Mouse (Mus musculus): ENCODE measurements around the gene Flot2. TPM values are rescaled to one million over a fixed set of nuclear protein-coding genes. Genes with fewer than 3 reads are reported as not detected.

Flot2 gene
- total and polyA plus RNA-seq, 2 experiments from 2014 or later: 77.9 to 95.0 TPM

DNA sequence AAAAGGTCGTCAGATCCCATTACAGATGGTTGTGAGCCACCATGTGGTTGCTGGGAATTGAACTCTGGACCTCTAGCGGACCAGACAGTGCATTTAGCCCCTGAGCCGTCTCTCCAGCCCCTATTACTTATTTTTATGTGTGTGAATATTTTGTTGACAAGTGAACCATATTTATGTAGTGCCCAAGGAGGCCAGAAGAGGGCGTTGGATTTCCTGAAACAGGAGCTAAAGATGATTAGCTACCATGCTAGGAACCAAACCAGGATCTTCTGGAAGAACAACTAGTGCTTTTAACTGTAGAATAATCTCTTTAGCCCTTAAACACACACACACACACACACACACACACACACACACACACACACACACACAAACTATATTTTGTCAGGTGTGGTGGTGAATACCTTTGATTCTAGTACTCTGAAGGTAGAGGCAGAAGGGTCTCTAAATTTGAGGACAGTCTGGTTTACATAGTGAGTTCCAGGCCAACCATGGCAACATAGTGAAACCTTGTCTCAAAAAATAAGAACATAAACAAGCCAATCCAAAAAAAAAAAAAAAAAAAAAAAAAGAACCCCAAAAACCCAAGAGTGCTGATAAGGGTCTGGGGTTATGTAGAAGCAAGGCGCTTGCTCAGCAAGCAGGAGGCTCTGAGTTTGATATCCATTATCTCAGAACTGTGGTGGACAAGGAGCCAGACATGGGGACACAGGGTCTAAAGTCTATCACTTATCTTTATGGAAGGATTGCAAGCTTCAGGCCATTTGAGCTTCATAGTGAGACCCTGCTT is 65.4 kb downstream of the Flot2 start:
- H3K4me3 ChIP-seq (ENCODE audit: low read depth, low read length): no peak overlapping the region
- H3K4me1 ChIP-seq (ENCODE audit: control insufficient read depth, insufficient read depth): peaks cover 13% of the 10 kb centered on the region; the same call in 1 of the 2 replicates
- DNase-seq (ENCODE audit: low spot score) (no peak), ATAC-seq (ENCODE audit: insufficient read depth, low read depth) (no peak)
- 71% methylated on average over 5 of the region's 5 CpGs for whole genome bisulfite sequencing
- no peak overlapping the region for H3K27ac ChIP-seq (ENCODE audit: low read depth)
- TF ChIP-seq EP300 (IDR thresholded peaks at IDR 0.05; ENCODE audit: low read depth) (no peak), CTCF (IDR thresholded peaks at IDR 0.05; ENCODE audit: low read depth) (peak; percentile 10)
- H3K36me3 ChIP-seq (replicated peaks; ENCODE audit: control insufficient read depth, insufficient read depth, low read length): peaks cover 9% of the 10 kb centered on the region; the same call in 1 of the 2 replicates
- no peaks in the 10 kb centered on the region for H3K9me3 ChIP-seq (replicated peaks; ENCODE audit: control insufficient read depth, low read length)
- no peak overlapping the region for H3K4me2 ChIP-seq (ENCODE audit: low read depth, low read length)
- no peaks in the 10 kb centered on the region for H3K27me3 ChIP-seq (ENCODE audit: control insufficient read depth, insufficient read depth, low read length)
- no peak overlapping the region for H3K9ac ChIP-seq (replicated peaks; ENCODE audit: low read depth, low read length)

DNA sequence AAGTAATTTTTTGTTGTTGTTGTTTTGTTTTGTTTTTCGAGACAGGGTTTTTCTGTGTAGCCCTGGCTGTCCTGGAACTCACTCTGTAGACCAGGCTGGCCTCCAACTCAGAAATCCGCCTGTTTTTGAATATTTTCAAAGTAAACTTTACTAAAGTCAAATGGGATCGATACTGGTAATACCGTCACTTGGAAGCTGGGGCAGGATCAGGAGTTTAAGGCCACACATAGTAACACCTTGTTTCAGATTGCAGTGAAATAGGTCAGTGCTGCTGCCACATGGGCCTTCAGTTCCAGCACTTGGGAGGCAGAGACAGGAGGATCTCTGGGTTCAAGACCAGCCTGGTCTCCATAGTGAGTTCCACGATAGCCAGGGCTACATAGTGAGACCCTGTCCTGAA is 66.8 kb downstream of the Flot2 start:
- Histone ChIP-seq H3K4me2 (ENCODE audit: low read depth, low read length) (no peak overlapping the region), H3K36me3 (replicated peaks; ENCODE audit: control insufficient read depth, insufficient read depth, low read length) (peaks cover 9% of the 10 kb centered on the region; the same call in 1 of the 2 replicates), H3K4me1 (ENCODE audit: control insufficient read depth, insufficient read depth) (peaks cover 11% of the 10 kb centered on the region; the same call in 1 of the 2 replicates), H3K9ac (replicated peaks; ENCODE audit: low read depth, low read length) (no peak overlapping the region), H3K4me3 (ENCODE audit: low read depth, low read length) (no peak overlapping the region), H3K27ac (ENCODE audit: low read depth) (no peak overlapping the region), H3K9me3 (replicated peaks; ENCODE audit: control insufficient read depth, low read length) (no peaks in the 10 kb centered on the region), H3K27me3 (ENCODE audit: control insufficient read depth, insufficient read depth, low read length) (no peaks in the 10 kb centered on the region)
- DNase-seq (ENCODE audit: low spot score) (no peak), ATAC-seq (ENCODE audit: insufficient read depth, low read depth) (no peak)
- no peak for TF ChIP-seq CTCF (IDR thresholded peaks at IDR 0.05; ENCODE audit: low read depth)
- TF ChIP-seq EP300 (IDR thresholded peaks at IDR 0.05; ENCODE audit: low read depth): no peak
- 93% methylated on average over 5 of the region's 5 CpGs for WGBS

MicroRNAs within 50 kb of the gene (microRNA counts, 519-probe panel; counts per million panel counts)
- microRNA mmu-miR-144: 6,545 counts per million, percentile 81 among the panel's probes with 10 or more counts
- microRNA mmu-miR-451: 6,528 counts per million, percentile 80 among the panel's probes with 10 or more counts

Small RNA genes within 50 kb of the gene (microRNA-seq; reads per million reads assigned to microRNA genes)
- gene Mir144: 96.9 reads per million, percentile 55 among the genes with 10 or more reads in this experiment
- not detected for gene Mir451a
- not detected for gene Mir451b

Other genes starting within 250 kb of the Flot2 start
- 2.4 and 3.7 TPM in 2 replicates for gene Pipox, start 143.8 kb upstream of the Flot2 start, total RNA-seq (2014; rRNA removed; ENCODE audit: low replicate concordance)
- 2.6 and 3.1 TPM in 2 replicates for gene Pipox, start 143.8 kb upstream of the Flot2 start, polyA plus RNA-seq (2015; fragmentation: Nextera tagmentation; extraction: Ambion mirVana)
- gene Sez6, start 107.1 kb upstream of the Flot2 start, total RNA-seq (2014; rRNA removed; ENCODE audit: low replicate concordance): 0.77 TPM in 1 of 2 replicates, not detected in the other
- 0.08 TPM in 1 of 2 replicates, not detected in the other for gene Sez6, start 107.1 kb upstream of the Flot2 start, polyA plus RNA-seq (2015; fragmentation: Nextera tagmentation; extraction: Ambion mirVana)
- gene Phf12, start 55.2 kb upstream of the Flot2 start, total RNA-seq (2014; rRNA removed; ENCODE audit: low replicate concordance): 19.2 and 25.1 TPM in 2 replicates
- gene Phf12, start 55.2 kb upstream of the Flot2 start, polyA plus RNA-seq (2015; fragmentation: Nextera tagmentation; extraction: Ambion mirVana): 5.6 and 7.3 TPM in 2 replicates
- gene Dhrs13, start 5.7 kb upstream of the Flot2 start, total RNA-seq (2014; rRNA removed; ENCODE audit: low replicate concordance): 7.3 and 9.4 TPM in 2 replicates
- gene Dhrs13, start 5.7 kb upstream of the Flot2 start, polyA plus RNA-seq (2015; fragmentation: Nextera tagmentation; extraction: Ambion mirVana): 7.7 and 8.6 TPM in 2 replicates
- gene Eral1, start 42.5 kb downstream of the Flot2 start, total RNA-seq (2014; rRNA removed; ENCODE audit: low replicate concordance): 33.5 and 40.8 TPM in 2 replicates
- gene Eral1, start 42.5 kb downstream of the Flot2 start, polyA plus RNA-seq (2015; fragmentation: Nextera tagmentation; extraction: Ambion mirVana): 19.7 TPM in 2 replicates
- gene Fam222b, start 56.7 kb downstream of the Flot2 start, total RNA-seq (2014; rRNA removed; ENCODE audit: low replicate concordance): 10.8 and 24.6 TPM in 2 replicates
- gene Fam222b, start 56.7 kb downstream of the Flot2 start, polyA plus RNA-seq (2015; fragmentation: Nextera tagmentation; extraction: Ambion mirVana): 11.1 TPM in 2 replicates
- 25.1 and 42.6 TPM in 2 replicates for gene Traf4, start 127.7 kb downstream of the Flot2 start, total RNA-seq (2014; rRNA removed; ENCODE audit: low replicate concordance)
- gene Traf4, start 127.7 kb downstream of the Flot2 start, polyA plus RNA-seq (2015; fragmentation: Nextera tagmentation; extraction: Ambion mirVana): 21.2 and 22.9 TPM in 2 replicates
- 24.6 and 27.2 TPM in 2 replicates for gene Nek8, start 138.7 kb downstream of the Flot2 start, total RNA-seq (2014; rRNA removed; ENCODE audit: low replicate concordance)
- 8.1 and 9.1 TPM in 2 replicates for gene Nek8, start 138.7 kb downstream of the Flot2 start, polyA plus RNA-seq (2015; fragmentation: Nextera tagmentation; extraction: Ambion mirVana)
- gene Tlcd1, start 138.8 kb downstream of the Flot2 start, total RNA-seq (2014; rRNA removed; ENCODE audit: low replicate concordance): 19.9 and 24.1 TPM in 2 replicates
- 15.1 and 16.8 TPM in 2 replicates for gene Tlcd1, start 138.8 kb downstream of the Flot2 start, polyA plus RNA-seq (2015; fragmentation: Nextera tagmentation; extraction: Ambion mirVana)
- gene Rpl23a, start 145.7 kb downstream of the Flot2 start, total RNA-seq (2014; rRNA removed; ENCODE audit: low replicate concordance): 473 and 508 TPM in 2 replicates
- gene Rpl23a, start 145.7 kb downstream of the Flot2 start, polyA plus RNA-seq (2015; fragmentation: Nextera tagmentation; extraction: Ambion mirVana): 719 and 776 TPM in 2 replicates
- gene Rab34, start 150.5 kb downstream of the Flot2 start, total RNA-seq (2014; rRNA removed; ENCODE audit: low replicate concordance): 55.1 and 57.5 TPM in 2 replicates
- gene Rab34, start 150.5 kb downstream of the Flot2 start, polyA plus RNA-seq (2015; fragmentation: Nextera tagmentation; extraction: Ambion mirVana): 37.1 and 39.7 TPM in 2 replicates
- gene Proca1, start 155.5 kb downstream of the Flot2 start, total RNA-seq (2014; rRNA removed; ENCODE audit: low replicate concordance): not detected in 2 replicates
- 2.1 and 3.2 TPM in 2 replicates for gene Proca1, start 155.5 kb downstream of the Flot2 start, polyA plus RNA-seq (2015; fragmentation: Nextera tagmentation; extraction: Ambion mirVana)
- 62.5 and 101 TPM in 2 replicates for gene Sdf2, start 207.8 kb downstream of the Flot2 start, total RNA-seq (2014; rRNA removed; ENCODE audit: low replicate concordance)
- gene Sdf2, start 207.8 kb downstream of the Flot2 start, polyA plus RNA-seq (2015; fragmentation: Nextera tagmentation; extraction: Ambion mirVana): 58.9 and 64.3 TPM in 2 replicates
- gene Supt6, start 208.1 kb downstream of the Flot2 start, total RNA-seq (2014; rRNA removed; ENCODE audit: low replicate concordance): 12.1 and 17.0 TPM in 2 replicates
- 6.9 and 7.6 TPM in 2 replicates for gene Supt6, start 208.1 kb downstream of the Flot2 start, polyA plus RNA-seq (2015; fragmentation: Nextera tagmentation; extraction: Ambion mirVana)
- 105 and 108 TPM in 2 replicates for gene 2610507B11Rik, start 223.8 kb downstream of the Flot2 start, total RNA-seq (2014; rRNA removed; ENCODE audit: low replicate concordance)
- gene 2610507B11Rik, start 223.8 kb downstream of the Flot2 start, polyA plus RNA-seq (2015; fragmentation: Nextera tagmentation; extraction: Ambion mirVana): 86.4 and 91.2 TPM in 2 replicates

Measured in heart, postnatal 0 days (tissue).